Mouse (Mus musculus) ES-Bruce4 (cell line): Measurements from ENCODE around the gene Prss16. TPM values are rescaled to one million over a fixed set of nuclear protein-coding genes. Genes with fewer than 3 reads are reported as not detected.
"Not testable (repeated sequence)": the region's sequence is repeated elsewhere in the genome, so short reads cannot be mapped to it uniquely, and the experiment has no call there.

Source experiments
- H3K27ac ChIP-seq: 2 replicates; pipeline ENCODE4 v1.5.1; 2012; ENCODE audit warnings: low read length, inconsistent platforms; ENCODE audit not compliant: insufficient read depth
- H3K27me3 ChIP-seq: 2 replicates; pipeline ENCODE4 v1.6.1; 2012; ENCODE audit warnings: mild to moderate bottlenecking, low read length, inconsistent platforms; ENCODE audit not compliant: control insufficient read depth, poor library complexity, insufficient read depth, severe bottlenecking
- H3K36me3 ChIP-seq: 2 replicates; pipeline ENCODE4 v1.6.1; 2012; ENCODE audit warnings: inconsistent platforms, mild to moderate bottlenecking, low read length, moderate library complexity; ENCODE audit not compliant: control insufficient read depth, poor library complexity, insufficient read depth, severe bottlenecking
- H3K4me1 ChIP-seq: one replicate; pipeline ENCODE4 v1.8.1; 2011; ENCODE audit warnings: low read length; ENCODE audit not compliant: control insufficient read depth, insufficient read depth
- H3K4me3 ChIP-seq: 2 replicates; pipeline ENCODE4 v1.5.1; 2011; ENCODE audit warnings: low read depth, mild to moderate bottlenecking, low read length
- H3K9ac ChIP-seq: 2 replicates; pipeline ENCODE4 v1.6.1; 2012; ENCODE audit warnings: low read depth, mild to moderate bottlenecking, inconsistent platforms; ENCODE audit not compliant: poor library complexity, severe bottlenecking
- H3K9me3 ChIP-seq: replicated peaks from 2 replicates; pipeline ENCODE4 v1.6.1; 2012; ENCODE audit warnings: mild to moderate bottlenecking, low read length, inconsistent platforms; ENCODE audit not compliant: control insufficient read depth, poor library complexity, insufficient read depth, severe bottlenecking
- CTCF ChIP-seq: IDR thresholded peaks from one replicate; pipeline ENCODE4 v1.8.1; 2011; ENCODE audit warnings: low read depth, low read length
- EP300 ChIP-seq: IDR thresholded peaks from 2 replicates; pipeline ENCODE4 v1.6.1; 2011; ENCODE audit warnings: low read depth, low read length; ENCODE audit not compliant: insufficient read depth
- POLR2A ChIP-seq: IDR thresholded peaks from one replicate; pipeline ENCODE4 v1.8.1; 2011; ENCODE audit warnings: low read length; ENCODE audit not compliant: insufficient read depth
- polyA plus RNA-seq: library from polyadenylated mRNA; stranded (reverse); fragments of >200 nt; gene quantifications from 2 replicates; pipeline ENCODE4 v1.2.4, GENCODE M21; 2011; ENCODE audit warnings: low read depth; ENCODE audit not compliant: missing spikeins, insufficient read depth, insufficient read length

Prss16 gene
- polyA plus RNA-seq, 1 experiment = 6.9 TPM

GRCm38 (mm10) chr13:22041142-22041536 is 31.6 kb upstream of the Prss16 start, which contains the start of gene Hist1h4i:
Hist1h4i (minus strand) TSS chr13:22041362.
- peak within 1 kb of the TSS; percentile 66 for H3K4me3 ChIP-seq
- H3K4me1 ChIP-seq, H3K9me3 ChIP-seq, H3K27me3 ChIP-seq, H3K36me3 ChIP-seq: not testable (repeated sequence)
- TF ChIP-seq EP300 (peak; percentile 91), POLR2A (peak; percentile 100)
- H3K27ac ChIP-seq = peak within 1 kb of the TSS; percentile 97
- H3K9ac ChIP-seq = peak within 1 kb of the TSS; percentile 88

GRCm38 (mm10) chr13:22040464-22041141 is 31.1 kb upstream of the Prss16 start:
- Histone ChIP-seq H3K4me3 (peak overlapping the region; percentile 66), H3K4me1 (no peaks in the 10 kb centered on the region), H3K27ac (peak overlapping the region; percentile 69)

GRCm38 (mm10) chr13:22039951-22040463 is 30.5 kb upstream of the Prss16 start:
- Histone ChIP-seq H3K27ac (peak overlapping the region; percentile 69), H3K27me3 (no peaks in the 10 kb centered on the region), H3K9me3 (no peaks in the 10 kb centered on the region), H3K36me3 (no peaks in the 10 kb centered on the region), H3K9ac (peak overlapping the region; percentile 80), H3K4me1 (no peaks in the 10 kb centered on the region), H3K4me3 (peak overlapping the region; percentile 66)
- no peak for TF ChIP-seq POLR2A
- TF ChIP-seq CTCF = no peak
- TF ChIP-seq EP300 = no peak

More at GRCm38 (mm10) chr13:22040464-22041141, 31.1 kb upstream of the Prss16 start:
- H3K9ac ChIP-seq = peak overlapping the region; percentile 80
- no peak for TF ChIP-seq EP300
- TF ChIP-seq POLR2A = peak; percentile 43
- H3K9me3 ChIP-seq = no peaks in the 10 kb centered on the region
- no peaks in the 10 kb centered on the region for H3K36me3 ChIP-seq
- H3K27me3 ChIP-seq = no peaks in the 10 kb centered on the region

GRCm38 (mm10) chr13:22039364-22039763 is 29.8 kb upstream of the Prss16 start:
- H3K9me3 ChIP-seq = no peaks in the 10 kb centered on the region
- TF ChIP-seq CTCF = no peak
- TF ChIP-seq POLR2A = no peak
- no peak for TF ChIP-seq EP300
- no peaks in the 10 kb centered on the region for H3K36me3 ChIP-seq
- peak overlapping the region; percentile 65; the same call in 1 of the 2 replicates for H3K27ac ChIP-seq
- H3K9ac ChIP-seq = 0 out of 2 replicates have a peak overlapping the region, but pooled peaks have one; percentile 80
- no peak overlapping the region for H3K4me3 ChIP-seq
- no peaks in the 10 kb centered on the region for H3K4me1 ChIP-seq
- no peaks in the 10 kb centered on the region for H3K27me3 ChIP-seq

GRCm38 (mm10) chr13:22037415-22037814 is 27.9 kb upstream of the Prss16 start:
- TF ChIP-seq CTCF (no peak), POLR2A (no peak), EP300 (no peak)

GRCm38 (mm10) chr13:22036986-22037385 is 27.4 kb upstream of the Prss16 start:
- H3K9me3 ChIP-seq = no peaks in the 10 kb centered on the region
- H3K4me1 ChIP-seq = no peaks in the 10 kb centered on the region
- TF ChIP-seq POLR2A (no peak), CTCF (no peak), EP300 (no peak)
- no peak overlapping the region for H3K4me3 ChIP-seq
- H3K9ac ChIP-seq = peak overlapping the region; percentile 98
- no peaks in the 10 kb centered on the region for H3K36me3 ChIP-seq
- H3K27ac ChIP-seq = peak overlapping the region; percentile 98
- no peaks in the 10 kb centered on the region for H3K27me3 ChIP-seq

More at GRCm38 (mm10) chr13:22037415-22037814, 27.9 kb upstream of the Prss16 start:
- Histone ChIP-seq H3K36me3 (no peaks in the 10 kb centered on the region), H3K4me3 (no peak overlapping the region), H3K4me1 (no peaks in the 10 kb centered on the region), H3K9ac (peak overlapping the region; percentile 98), H3K27me3 (no peaks in the 10 kb centered on the region), H3K27ac (no peak overlapping the region), H3K9me3 (no peaks in the 10 kb centered on the region)
